Mouse (Mus musculus): Measurements from ENCODE around the gene Eif1ad.

Gene Eif1ad

GRCm38 (mm10) chr19:5414534-5414957 is 48.0 kb downstream of the Eif1ad start:
- H3K9me3 ChIP-seq (ENCODE audit: low read length): no peaks in the 10 kb centered on the region
- H3K36me3 ChIP-seq (ENCODE audit: insufficient read depth, low read length): no peaks in the 10 kb centered on the region
- peaks cover 5% of the 10 kb centered on the region; the same call in 1 of the 2 replicates for H3K27me3 ChIP-seq (ENCODE audit: insufficient read depth, low read length)
- TF ChIP-seq POU5F1 (IDR thresholded peaks at IDR 0.05; ENCODE audit: borderline replicate concordance, low read length) (no peak), CTCF (conservative IDR thresholded peaks at IDR 0.05; ENCODE audit: low read length) (no peak), NANOG (IDR thresholded peaks at IDR 0.05; ENCODE audit: borderline replicate concordance, low read length) (no peak)
- peaks cover 35% of the 10 kb centered on the region for H3K4me1 ChIP-seq (replicated peaks; ENCODE audit: low read depth, low read length)
- no peak overlapping the region for H3K4me3 ChIP-seq (replicated peaks; ENCODE audit: low read length)

GRCm38 (mm10) chr19:5418750-5419466 is 52.4 kb downstream of the Eif1ad start:
- peaks cover 50% of the 10 kb centered on the region for H3K4me1 ChIP-seq (replicated peaks; ENCODE audit: low read depth, low read length)
- H3K9me3 ChIP-seq (ENCODE audit: low read length): no peaks in the 10 kb centered on the region
- H3K4me3 ChIP-seq (replicated peaks; ENCODE audit: low read length): no peak overlapping the region

GRCm38 (mm10) chr19:5419630-5420029 is 53.1 kb downstream of the Eif1ad start:
- Histone ChIP-seq H3K4me1 (replicated peaks; ENCODE audit: low read depth, low read length) (peaks cover 52% of the 10 kb centered on the region), H3K36me3 (ENCODE audit: insufficient read depth, low read length) (peaks cover 38% of the 10 kb centered on the region), H3K4me3 (replicated peaks; ENCODE audit: low read length) (no peak overlapping the region), H3K9me3 (ENCODE audit: low read length) (no peaks in the 10 kb centered on the region), H3K27me3 (ENCODE audit: insufficient read depth, low read length) (peaks cover 5% of the 10 kb centered on the region; the same call in 1 of the 2 replicates)
- TF ChIP-seq POU5F1 (IDR thresholded peaks at IDR 0.05; ENCODE audit: borderline replicate concordance, low read length): no peak
- no peak for TF ChIP-seq NANOG (IDR thresholded peaks at IDR 0.05; ENCODE audit: borderline replicate concordance, low read length)
- no peak for TF ChIP-seq CTCF (conservative IDR thresholded peaks at IDR 0.05; ENCODE audit: low read length)

More at GRCm38 (mm10) chr19:5418750-5419466, 52.4 kb downstream of the Eif1ad start:
- Histone ChIP-seq H3K27me3 (ENCODE audit: insufficient read depth, low read length) (peaks cover 5% of the 10 kb centered on the region; the same call in 1 of the 2 replicates), H3K36me3 (ENCODE audit: insufficient read depth, low read length) (peaks cover 38% of the 10 kb centered on the region)
- TF ChIP-seq CTCF (conservative IDR thresholded peaks at IDR 0.05; ENCODE audit: low read length) (no peak), NANOG (IDR thresholded peaks at IDR 0.05; ENCODE audit: borderline replicate concordance, low read length) (no peak), POU5F1 (IDR thresholded peaks at IDR 0.05; ENCODE audit: borderline replicate concordance, low read length) (no peak)

GRCm38 (mm10) chr19:5420579-5420978 is 54.0 kb downstream of the Eif1ad start:
- H3K9me3 ChIP-seq (ENCODE audit: low read length): no peaks in the 10 kb centered on the region
- peaks cover 4% of the 10 kb centered on the region; the same call in 1 of the 2 replicates for H3K27me3 ChIP-seq (ENCODE audit: insufficient read depth, low read length)
- peaks cover 38% of the 10 kb centered on the region for H3K36me3 ChIP-seq (ENCODE audit: insufficient read depth, low read length)
- H3K4me1 ChIP-seq (replicated peaks; ENCODE audit: low read depth, low read length): peaks cover 47% of the 10 kb centered on the region
- TF ChIP-seq NANOG (IDR thresholded peaks at IDR 0.05; ENCODE audit: borderline replicate concordance, low read length) (no peak), CTCF (conservative IDR thresholded peaks at IDR 0.05; ENCODE audit: low read length) (no peak), POU5F1 (IDR thresholded peaks at IDR 0.05; ENCODE audit: borderline replicate concordance, low read length) (no peak)
- H3K4me3 ChIP-seq (replicated peaks; ENCODE audit: low read length): no peak overlapping the region
